Mouse (Mus musculus) lung, postnatal 0 days (tissue): ENCODE measurements around the gene Klhdc8b.

Source experiments
- CTCF ChIP-seq: IDR thresholded peaks from 2 replicates; pipeline ENCODE4 v1.5.1; 2016; ENCODE audit warnings: antibody characterized with exemption, mild to moderate bottlenecking
- EP300 ChIP-seq: IDR thresholded peaks from 2 replicates; pipeline ENCODE4 v1.6.1; 2016; ENCODE audit warnings: antibody characterized with exemption, mild to moderate bottlenecking, control low read depth

DNA sequence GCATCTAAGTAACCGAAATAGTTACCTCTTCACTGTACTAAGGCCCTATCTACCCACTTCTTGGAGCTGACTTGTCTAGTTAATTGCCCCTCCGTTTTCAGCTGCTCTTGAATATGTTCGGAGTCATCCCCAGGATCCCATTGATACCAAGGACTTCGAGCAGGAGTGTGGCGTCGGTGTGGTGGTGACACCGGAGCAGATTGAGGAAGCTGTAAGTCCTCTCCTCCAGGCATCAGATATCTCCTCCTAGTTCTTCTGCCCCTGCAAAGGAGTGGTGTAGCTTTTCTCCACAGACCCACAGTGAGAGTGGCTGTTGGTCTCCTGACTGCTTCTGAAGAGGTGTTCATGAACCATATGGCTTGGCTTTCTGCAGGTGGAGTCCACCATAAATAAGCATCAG, 47.4 kb upstream of the Klhdc8b start:
- no peak for TF ChIP-seq CTCF
- no peak for TF ChIP-seq EP300
